ENCODE assay signal across 12 mouse cellular contexts in genomic region chr12:36150265-36150664, GRCm38 (mm10). TPM values are rescaled to one million over a fixed set of nuclear protein-coding genes. Genes with fewer than 3 reads are reported as not detected.
DNase-seq lines count a peak whose midpoint lies in the region; ATAC-seq and TF ChIP-seq lines count a peak whose summit lies in the region.
"Had no signal": no experiment of that assay in that cellular context is flagged by ENCODE, and none has a peak within 500 bp of the region (broad histone marks: within the 10 kb centered on the region; RNA-seq: fewer than 3 reads in every experiment).

No protein-coding gene starts in this region.

- H3K27ac ChIP-seq in layer of hippocampus, adult 2 months = peak overlapping the region; percentile 21
- H3K27ac ChIP-seq in heart, postnatal 0 days (ENCODE audit: low read depth) = peak overlapping the region; percentile 76
- no peak overlapping the region for H3K27ac ChIP-seq in left cerebral cortex, adult 2 months
- H3K27ac ChIP-seq: embryonic facial prominence, embryonic 13.5 days; forebrain, embryonic 15.5 days; kidney, postnatal 0 days had no signal

- H3K9me3 ChIP-seq in heart, postnatal 0 days (replicated peaks; ENCODE audit: control insufficient read depth, low read length) = 0 out of 2 replicates have a peak, but pooled peaks cover 5% of the 10 kb centered on the region
- H3K9me3 ChIP-seq: embryonic facial prominence, embryonic 13.5 days had no signal

- 28% methylated on average over 2 of the region's 2 CpGs for WGBS in heart, postnatal 0 days

- intact Hi-C loops in left cerebral cortex, adult 2 months (cut with DNase I) = no loop called here

- H3K27me3 ChIP-seq in heart, postnatal 0 days (ENCODE audit: control insufficient read depth, insufficient read depth, low read length) = no peaks in the 10 kb centered on the region
- H3K27me3 ChIP-seq: embryonic facial prominence, embryonic 13.5 days; forebrain, embryonic 15.5 days had no signal

- TF ChIP-seq CTCF in layer of hippocampus, adult 2 months (conservative IDR thresholded peaks at IDR 0.05) = no peak
- no peak for TF ChIP-seq CTCF in heart, postnatal 0 days (IDR thresholded peaks at IDR 0.05; ENCODE audit: low read depth)
- no peak for TF ChIP-seq CTCF in left cerebral cortex, adult 2 months (IDR thresholded peaks at IDR 0.05)

- no peak for TF ChIP-seq EP300 in heart, postnatal 0 days (IDR thresholded peaks at IDR 0.05; ENCODE audit: low read depth)

- DNase-seq in layer of hippocampus, adult 2 months (ENCODE audit: low spot score in 2 of 2) = no peak
- no peak for DNase-seq in layer of hippocampus, adult 11-12 months (ENCODE audit: low spot score)
- DNase-seq in cerebellum, adult 11-12 months = peak; percentile 62
- peak; percentile 43 to 58 for DNase-seq in cerebellum, postnatal 25 days
- DNase-seq in heart, postnatal 0 days (ENCODE audit: low spot score) = no peak
- DNase-seq in right cerebral cortex, postnatal 25 days = no peak
- DNase-seq in left cerebral cortex, adult 2 months (ENCODE audit: extremely low spot score in 1 of 2, low spot score in 2 of 2) = no peak
- DNase-seq: adrenal gland, adult 8-10 months; liver, postnatal 0 days had no signal

- H3K36me3 ChIP-seq in heart, postnatal 0 days (replicated peaks; ENCODE audit: control insufficient read depth, insufficient read depth, low read length) = no peaks in the 10 kb centered on the region
- H3K36me3 ChIP-seq: forebrain, embryonic 15.5 days had no signal

- H3K4me3 ChIP-seq in layer of hippocampus, adult 2 months = no peak overlapping the region
- H3K4me3 ChIP-seq in heart, postnatal 0 days (ENCODE audit: low read depth, low read length) = no peak overlapping the region
- no peak overlapping the region for H3K4me3 ChIP-seq in left cerebral cortex, adult 2 months
- H3K4me3 ChIP-seq: embryonic facial prominence, embryonic 13.5 days; forebrain, embryonic 15.5 days had no signal

- H3K4me1 ChIP-seq in heart, postnatal 0 days (ENCODE audit: control insufficient read depth, insufficient read depth) = peaks cover 50% of the 10 kb centered on the region

- peak; percentile 44; the same call in 1 of the 2 replicates for ATAC-seq in heart, postnatal 0 days (ENCODE audit: insufficient read depth, low read depth)
- ATAC-seq: forebrain, embryonic 15.5 days; liver, postnatal 0 days had no signal

- H3K4me2 ChIP-seq in heart, postnatal 0 days (ENCODE audit: low read depth, low read length) = peak overlapping the region; percentile 21; the same call in 1 of the 2 replicates
- H3K4me2 ChIP-seq: embryonic facial prominence, embryonic 13.5 days; forebrain, embryonic 15.5 days had no signal

- no peak overlapping the region for H3K9ac ChIP-seq in heart, postnatal 0 days (replicated peaks; ENCODE audit: low read depth, low read length)
- H3K9ac ChIP-seq: embryonic facial prominence, embryonic 13.5 days; forebrain, embryonic 15.5 days; liver, postnatal 0 days had no signal

RNA-seq across cellular contexts. Expression of gene Ankmy2, which starts 6.6 kb away (rescaled TPM):
- total RNA-seq in layer of hippocampus, adult 2 months (2021) = 10 to 100 TPM; 55.5 to 60.2 TPM
- total RNA-seq in heart, postnatal 0 days (2014; rRNA removed; ENCODE audit: low replicate concordance) = 8.9 and 9.9 TPM in 2 replicates
- polyA plus RNA-seq in heart, postnatal 0 days (2015; fragmentation: Nextera tagmentation; extraction: Ambion mirVana) = 23.1 and 24.8 TPM in 2 replicates
- total RNA-seq in left cerebral cortex, adult 2 months (2021) = 10 to 100 TPM; 51.9 to 53.7 TPM

RNA-seq across cellular contexts. Expression of gene Bzw2, which starts 7.6 kb away (rescaled TPM):
- 10 to 100 TPM; 57.4 to 62.5 TPM for total RNA-seq in layer of hippocampus, adult 2 months (2021)
- total RNA-seq in heart, postnatal 0 days (2014; rRNA removed; ENCODE audit: low replicate concordance) = 147 and 151 TPM in 2 replicates
- polyA plus RNA-seq in heart, postnatal 0 days (2015; fragmentation: Nextera tagmentation; extraction: Ambion mirVana) = 189 and 203 TPM in 2 replicates
- total RNA-seq in left cerebral cortex, adult 2 months (2021) = 10 to 100 TPM; 45.3 to 47.2 TPM

Comparison
In these comparisons a context has a peak if more than half of its experiments do, and no peak if none do; other contexts are left out.
1. DNase-seq: peak in cerebellum, adult 11-12 months (single experiment) and cerebellum, postnatal 25 days (2 of 2); none in layer of hippocampus, adult 2 months (0 of 2), layer of hippocampus, adult 11-12 months (single experiment), heart, postnatal 0 days (single experiment), right cerebral cortex, postnatal 25 days (single experiment) and left cerebral cortex, adult 2 months (0 of 2).